Mouse (Mus musculus): ENCODE measurements around the gene Dnttip1. TPM values are rescaled to one million over a fixed set of nuclear protein-coding genes. Genes with fewer than 3 reads are reported as not detected.
A peak's percentile ranks its signal among the peaks of the same experiment; 100 is the strongest.

Dnttip1 gene
- 74.7 and 77.6 TPM in 2 replicates for polyA plus RNA-seq (2014; fragmentation: Nextera tagmentation; extraction: Ambion mirVana)

GRCm38 (mm10) chr2:164745843-164746479, at the start of gene Dnttip1, which contains the start of gene Wfdc3:
Dnttip1 (plus strand) TSS chr2:164745983.
Wfdc3 (minus strand) TSS chr2:164745931.
- Histone ChIP-seq H3K9me3 (ENCODE audit: low read depth, low read length) (no peaks in the 10 kb centered on the region), H3K4me3 (ENCODE audit: low read depth, low read length) (peak within 1 kb of the TSS; percentile 91), H3K9ac (peak within 1 kb of the TSS; percentile 91), H3K36me3 (ENCODE audit: insufficient read depth) (peaks cover 38% of the 10 kb centered on the region), H3K27ac (ENCODE audit: low read depth) (peak within 1 kb of the TSS; percentile 66), H3K4me1 (ENCODE audit: insufficient read depth) (no peaks in the 10 kb centered on the region), H3K27me3 (ENCODE audit: insufficient read depth, low read length) (no peaks in the 10 kb centered on the region), H3K4me2 (peak within 1 kb of the TSS; percentile 91)
- ATAC-seq (ENCODE audit: insufficient read depth) (peak; percentile 92), DNase-seq (peak; percentile 98)
- WGBS = under 1% methylated on average over 66 of the region's 70 CpGs
- no peak for TF ChIP-seq CTCF (IDR thresholded peaks at IDR 0.05; ENCODE audit: low read depth)

- H3K9me3 ChIP-seq (ENCODE audit: low read depth, low read length) = no peaks in the 10 kb centered on the region
- no peak within 1 kb of the TSS for H3K4me2 ChIP-seq
- TF ChIP-seq CTCF (IDR thresholded peaks at IDR 0.05; ENCODE audit: low read depth) = no peak
- H3K4me3 ChIP-seq (ENCODE audit: low read depth, low read length) = no peak within 1 kb of the TSS
- no peak for DNase-seq
- ATAC-seq (ENCODE audit: insufficient read depth) = no peak
- H3K4me1 ChIP-seq (ENCODE audit: insufficient read depth) = no peaks in the 10 kb centered on the region
- no peaks in the 10 kb centered on the region for H3K36me3 ChIP-seq (ENCODE audit: insufficient read depth)
- no peak within 1 kb of the TSS for H3K9ac ChIP-seq
- 73% methylated on average over 4 of the region's 4 CpGs for WGBS
- H3K27ac ChIP-seq (ENCODE audit: low read depth) = no peak within 1 kb of the TSS
- no peaks in the 10 kb centered on the region for H3K27me3 ChIP-seq (ENCODE audit: insufficient read depth, low read length)
Observed at GRCm38 (mm10) chr2:164698201-164698600, 47.6 kb upstream of the Dnttip1 start, which contains the start of gene Spint4. Spint4 (plus strand) TSS chr2:164698501.

- no peak for TF ChIP-seq CTCF (IDR thresholded peaks at IDR 0.05; ENCODE audit: low read depth)
- no peak overlapping the region for H3K4me3 ChIP-seq (ENCODE audit: low read depth, low read length)
- no peak overlapping the region for H3K4me2 ChIP-seq
- H3K27me3 ChIP-seq (ENCODE audit: insufficient read depth, low read length) = no peaks in the 10 kb centered on the region
- H3K9me3 ChIP-seq (ENCODE audit: low read depth, low read length) = no peaks in the 10 kb centered on the region
- ATAC-seq (ENCODE audit: insufficient read depth) (no peak), DNase-seq (no peak)
- no peak overlapping the region for H3K27ac ChIP-seq (ENCODE audit: low read depth)
- no peak overlapping the region for H3K9ac ChIP-seq
- no peaks in the 10 kb centered on the region for H3K4me1 ChIP-seq (ENCODE audit: insufficient read depth)
- WGBS = 59% methylated on average over 5 of the region's 5 CpGs
- H3K36me3 ChIP-seq (ENCODE audit: insufficient read depth) = no peaks in the 10 kb centered on the region
Observed at GRCm38 (mm10) chr2:164700959-164701358, 44.8 kb upstream of the Dnttip1 start.

GRCm38 (mm10) chr2:164701761-164702160, 44.0 kb upstream of the Dnttip1 start:
- Histone ChIP-seq H3K36me3 (ENCODE audit: insufficient read depth) (no peaks in the 10 kb centered on the region), H3K9me3 (ENCODE audit: low read depth, low read length) (no peaks in the 10 kb centered on the region), H3K4me3 (ENCODE audit: low read depth, low read length) (no peak overlapping the region), H3K9ac (no peak overlapping the region), H3K4me2 (no peak overlapping the region), H3K27ac (ENCODE audit: low read depth) (no peak overlapping the region), H3K4me1 (ENCODE audit: insufficient read depth) (no peaks in the 10 kb centered on the region), H3K27me3 (ENCODE audit: insufficient read depth, low read length) (no peaks in the 10 kb centered on the region)
- WGBS = 86% methylated on average over 5 of the region's 5 CpGs
- DNase-seq = no peak
- ATAC-seq (ENCODE audit: insufficient read depth) = no peak
- no peak for TF ChIP-seq CTCF (IDR thresholded peaks at IDR 0.05; ENCODE audit: low read depth)

- Histone ChIP-seq H3K9me3 (ENCODE audit: low read depth, low read length) (no peaks in the 10 kb centered on the region), H3K36me3 (ENCODE audit: insufficient read depth) (no peaks in the 10 kb centered on the region), H3K27me3 (ENCODE audit: insufficient read depth, low read length) (no peaks in the 10 kb centered on the region), H3K9ac (no peak overlapping the region), H3K4me2 (no peak overlapping the region), H3K4me3 (ENCODE audit: low read depth, low read length) (no peak overlapping the region), H3K4me1 (ENCODE audit: insufficient read depth) (no peaks in the 10 kb centered on the region), H3K27ac (ENCODE audit: low read depth) (no peak overlapping the region)
- no peak for TF ChIP-seq CTCF (IDR thresholded peaks at IDR 0.05; ENCODE audit: low read depth)
- 76% methylated on average over 5 of the region's 5 CpGs for WGBS
- DNase-seq = no peak
- ATAC-seq (ENCODE audit: insufficient read depth) = no peak
Observed at GRCm38 (mm10) chr2:164704235-164704634, 41.5 kb upstream of the Dnttip1 start.

GRCm38 (mm10) chr2:164705328-164705727, 40.5 kb upstream of the Dnttip1 start:
- Histone ChIP-seq H3K9me3 (ENCODE audit: low read depth, low read length) (no peaks in the 10 kb centered on the region), H3K9ac (no peak overlapping the region), H3K27ac (ENCODE audit: low read depth) (no peak overlapping the region), H3K27me3 (ENCODE audit: insufficient read depth, low read length) (no peaks in the 10 kb centered on the region), H3K36me3 (ENCODE audit: insufficient read depth) (no peaks in the 10 kb centered on the region), H3K4me3 (ENCODE audit: low read depth, low read length) (no peak overlapping the region), H3K4me1 (ENCODE audit: insufficient read depth) (no peaks in the 10 kb centered on the region), H3K4me2 (no peak overlapping the region)
- WGBS = 87% methylated on average over 6 of the region's 6 CpGs
- TF ChIP-seq CTCF (IDR thresholded peaks at IDR 0.05; ENCODE audit: low read depth) = no peak
- no peak for ATAC-seq (ENCODE audit: insufficient read depth)
- DNase-seq = no peak

GRCm38 (mm10) chr2:164705991-164706390, 39.8 kb upstream of the Dnttip1 start:
- no peaks in the 10 kb centered on the region for H3K27me3 ChIP-seq (ENCODE audit: insufficient read depth, low read length)
- DNase-seq (no peak), ATAC-seq (ENCODE audit: insufficient read depth) (no peak)
- TF ChIP-seq CTCF (IDR thresholded peaks at IDR 0.05; ENCODE audit: low read depth) = no peak
- no peak overlapping the region for H3K27ac ChIP-seq (ENCODE audit: low read depth)
- no peaks in the 10 kb centered on the region for H3K36me3 ChIP-seq (ENCODE audit: insufficient read depth)
- H3K4me3 ChIP-seq (ENCODE audit: low read depth, low read length) = no peak overlapping the region
- H3K4me1 ChIP-seq (ENCODE audit: insufficient read depth) = no peaks in the 10 kb centered on the region
- 81% methylated on average over 14 of the region's 14 CpGs for whole genome bisulfite sequencing
- no peak overlapping the region for H3K4me2 ChIP-seq
- H3K9me3 ChIP-seq (ENCODE audit: low read depth, low read length) = no peaks in the 10 kb centered on the region
- H3K9ac ChIP-seq = no peak overlapping the region

Measured in lung, embryonic 14.5 days (tissue).